Comparison of ENCODE assay signal across 26 mouse cellular contexts in genomic region chr16:91187046-91187445, GRCm38 (mm10). TPM values are rescaled to one million over a fixed set of nuclear protein-coding genes. Genes with fewer than 3 reads are reported as not detected.
"Had no signal": no experiment of that assay in that cellular context is flagged by ENCODE, and none has a peak within 500 bp of the region (broad histone marks: within the 10 kb centered on the region; RNA-seq: fewer than 3 reads in every experiment).

No protein-coding gene starts in this region.

- DNase-seq: kidney, adult 11 months; kidney, postnatal 10 days; kidney, postnatal 4 days; left cerebral cortex, postnatal 4 days; liver, embryonic 13.5 days; lung, adult 2 months; lung, postnatal 14 days; lung, postnatal 4 days; right cerebral cortex, adult 18-20 months; right cerebral cortex, postnatal 14 days; right cerebral cortex, postnatal 4 days; spleen, adult 18-20 months; thymus, adult 18-20 months; thymus, postnatal 36 days had no signal

- H3K27me3 ChIP-seq: liver, embryonic 13.5 days had no signal

- H3K4me1 ChIP-seq: limb, embryonic 12.5 days; limb, embryonic 15.5 days; liver, embryonic 13.5 days; midbrain, embryonic 15.5 days had no signal

- H3K9ac ChIP-seq: limb, embryonic 12.5 days; limb, embryonic 15.5 days; liver, embryonic 13.5 days; midbrain, embryonic 12.5 days; midbrain, embryonic 15.5 days; neural tube, embryonic 12.5 days; neural tube, embryonic 15.5 days had no signal

- H3K27ac ChIP-seq: limb, embryonic 12.5 days; limb, embryonic 15.5 days; liver, embryonic 13.5 days; midbrain, embryonic 12.5 days; midbrain, embryonic 15.5 days; neural tube, embryonic 12.5 days; neural tube, embryonic 15.5 days had no signal

- H3K36me3 ChIP-seq: limb, embryonic 12.5 days; limb, embryonic 15.5 days; liver, embryonic 13.5 days; midbrain, embryonic 12.5 days; midbrain, embryonic 15.5 days; neural tube, embryonic 12.5 days; neural tube, embryonic 15.5 days had no signal

- ATAC-seq: midbrain, embryonic 15.5 days had no signal

- H3K4me3 ChIP-seq: limb, embryonic 12.5 days; limb, embryonic 15.5 days; liver, embryonic 13.5 days; midbrain, embryonic 12.5 days; midbrain, embryonic 15.5 days; neural tube, embryonic 12.5 days; neural tube, embryonic 15.5 days had no signal

- H3K4me2 ChIP-seq: limb, embryonic 12.5 days; limb, embryonic 15.5 days; liver, embryonic 13.5 days; midbrain, embryonic 12.5 days; midbrain, embryonic 15.5 days; neural tube, embryonic 12.5 days; neural tube, embryonic 15.5 days had no signal

- H3K9me3 ChIP-seq: limb, embryonic 12.5 days; limb, embryonic 15.5 days; liver, embryonic 13.5 days; midbrain, embryonic 12.5 days; midbrain, embryonic 15.5 days; neural tube, embryonic 12.5 days; neural tube, embryonic 15.5 days had no signal

RNA-seq across cellular contexts. Expression of gene Olig2, which starts 38.2 kb away (rescaled TPM):
- polyA plus RNA-seq: kidney, embryonic 14.5 days; limb, embryonic 12.5 days; limb, embryonic 15.5 days; liver, embryonic 13.5 days; liver, embryonic 16.5 days; lung, adult 2 months; lung, embryonic 16.5 days; stomach, embryonic 16.5 days; testis, adult 2 months; urinary bladder, adult 2 months had no signal
